Comparison of ENCODE assay signal across 8 mouse cellular contexts in the genomic region with DNA sequence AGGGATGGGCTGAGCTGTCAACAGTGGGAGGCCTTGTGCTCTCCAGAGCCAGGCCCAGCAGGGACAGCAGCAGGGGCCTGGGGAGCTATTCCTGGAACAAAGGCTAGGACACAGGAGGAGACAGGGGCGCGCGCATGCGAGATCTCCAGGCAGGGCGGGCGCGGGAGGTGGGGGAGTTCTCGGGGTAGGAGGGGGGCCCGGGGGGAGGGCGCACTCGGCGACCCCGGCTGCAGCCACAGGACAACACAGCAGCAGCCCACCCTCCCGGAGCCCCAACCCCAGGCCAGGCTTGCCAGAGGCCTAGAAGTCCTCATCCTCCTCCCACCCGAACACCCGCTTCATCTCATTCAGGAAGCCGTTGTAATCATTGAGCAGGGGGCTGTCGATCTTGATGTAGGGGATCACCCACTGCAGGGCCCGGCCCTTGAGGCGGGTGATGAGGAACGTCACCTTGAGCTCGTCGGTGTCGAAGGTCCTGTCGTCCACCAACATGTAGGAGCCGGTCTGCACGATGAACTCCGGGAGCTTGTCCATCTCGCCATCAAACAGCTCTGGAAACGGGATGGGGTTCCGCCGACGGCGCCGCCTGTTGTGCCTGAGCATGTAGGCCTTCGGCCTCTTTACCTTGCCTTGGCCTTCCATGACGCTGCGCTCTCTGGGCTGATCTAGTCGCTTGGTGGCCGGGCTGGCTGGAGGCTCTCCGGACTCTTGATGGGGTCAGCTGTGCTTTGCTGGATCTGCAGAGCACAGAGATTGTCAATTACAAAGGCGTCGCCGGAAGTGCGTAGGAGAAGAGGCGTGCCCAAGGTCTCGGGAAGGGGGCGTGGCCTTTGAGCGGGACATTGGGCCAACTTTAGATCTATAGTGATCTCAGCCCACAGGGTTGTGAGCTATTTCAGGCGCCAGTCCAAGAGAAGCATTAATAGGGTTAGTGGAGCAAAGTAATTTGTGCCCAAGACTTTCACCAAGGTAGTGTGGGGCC. TPM values are rescaled to one million over a fixed set of nuclear protein-coding genes. Genes with fewer than 3 reads are reported as not detected.
A peak's percentile ranks its signal among the peaks of the same experiment; 100 is the strongest.
DNase-seq lines count a peak whose midpoint lies in the region; ATAC-seq lines count a peak whose summit lies in the region.
"Not testable (repeated sequence)": the region's sequence is repeated elsewhere in the genome, so short reads cannot be mapped to it uniquely, and the experiment has no call there.

A gene (minus strand): TSS at position 703 of the 982 bp plus-strand sequence.

- not testable (repeated sequence) for H3K27me3 ChIP-seq in hindbrain, embryonic 13.5 days

- WGBS in hindbrain, embryonic 13.5 days, result 17% methylated on average over 12 of the region's 50 CpGs

- H3K36me3 ChIP-seq in hindbrain, embryonic 13.5 days, result not testable (repeated sequence)

- H3K27ac ChIP-seq in hindbrain, embryonic 13.5 days, result not testable (repeated sequence)

- DNase-seq in R1 (ENCODE audit: low read depth, low spot score), result peak; percentile 67
- DNase-seq in cerebellum, postnatal 14 days, result peak; percentile 83 to 87
- DNase-seq in frontal cortex, postnatal 25 days (ENCODE audit: low spot score in 2 of 2), result peak; percentile 44 to 52
- peak; percentile 50 to 59 for DNase-seq in layer of hippocampus, postnatal 14 days (ENCODE audit: low spot score in 2 of 2)
- DNase-seq in lung, postnatal 10 days, result peak; percentile 91
- DNase-seq in ovary, postnatal 14 days (ENCODE audit: low spot score), result peak; percentile 56
- DNase-seq in thymus, postnatal 10 days (ENCODE audit: low spot score in 2 of 2), result peak; percentile 49 to 55

- peak; percentile 95 for ATAC-seq in hindbrain, embryonic 13.5 days (ENCODE audit: low FRiP score)

- H3K9me3 ChIP-seq in hindbrain, embryonic 13.5 days, result not testable (repeated sequence)

- 0 out of 2 replicates have a peak within 1 kb of the TSS, but pooled peaks have one; percentile 43 for H3K9ac ChIP-seq in hindbrain, embryonic 13.5 days

- H3K4me1 ChIP-seq in hindbrain, embryonic 13.5 days (replicated peaks), result not testable (repeated sequence)

- H3K4me2 ChIP-seq in hindbrain, embryonic 13.5 days, result peak within 1 kb of the TSS; percentile 50

- peak within 1 kb of the TSS; percentile 36 for H3K4me3 ChIP-seq in hindbrain, embryonic 13.5 days

RNA-seq across cellular contexts. Expression of the gene that starts here (rescaled TPM):
- 204 and 211 TPM in 2 replicates for polyA plus RNA-seq in hindbrain, embryonic 13.5 days (2015; fragmentation: Nextera tagmentation; extraction: Ambion mirVana)
- 100 to 1,000 TPM; 205 to 293 TPM for total RNA-seq in layer of hippocampus, postnatal 14 days (2021)
